Mouse (Mus musculus) adrenal gland, adult 2 months (tissue): ENCODE measurements around the gene Acin1. TPM values are rescaled to one million over a fixed set of nuclear protein-coding genes. Genes with fewer than 3 reads are reported as not detected.

Experiments
- DNase-seq: peaks from one replicate; pipeline ENCODE4 v3.0.0; 2021
- long read RNA-seq: library from polyadenylated mRNA; stranded (forward); transcript quantifications from one replicate; pipeline ENCODE4 v2.0.0, GENCODE M21; 2021
- polyA plus RNA-seq: library from polyadenylated mRNA; depleted of rRNA; stranded (reverse); fragments of >200 nt; gene quantifications from 2 replicates; pipeline ENCODE4 v1.2.3, GENCODE M21; 2012; rRNA removed
- total RNA-seq, 2 experiments: library from RNA; stranded (reverse); gene quantifications; 2 replicates each; pipeline ENCODE4 v1.2.3; 2021

Gene Acin1
- 100 to 1,000 TPM; 120 to 177 TPM for total RNA-seq
- 93.0 and 109 TPM in 2 replicates for polyA plus RNA-seq
- long read RNA-seq, full-length matches to known transcripts: 4 of 14 reads
- long read RNA-seq, partial matches to known transcripts: 2 of 14 reads
- long read RNA-seq, other reads (novel, unspliced or antisense): 8 of 14 reads

GRCm38 (mm10) chr14:54686522-54687143 lies at the start of gene Acin1:
Acin1 (minus strand) TSS chr14:54686931.
- peak; percentile 100 for DNase-seq

- DNase-seq: no peak
These were observed 48.5 kb upstream of the Acin1 start for GRCm38 (mm10) chr14:54735221-54735620.

DNA sequence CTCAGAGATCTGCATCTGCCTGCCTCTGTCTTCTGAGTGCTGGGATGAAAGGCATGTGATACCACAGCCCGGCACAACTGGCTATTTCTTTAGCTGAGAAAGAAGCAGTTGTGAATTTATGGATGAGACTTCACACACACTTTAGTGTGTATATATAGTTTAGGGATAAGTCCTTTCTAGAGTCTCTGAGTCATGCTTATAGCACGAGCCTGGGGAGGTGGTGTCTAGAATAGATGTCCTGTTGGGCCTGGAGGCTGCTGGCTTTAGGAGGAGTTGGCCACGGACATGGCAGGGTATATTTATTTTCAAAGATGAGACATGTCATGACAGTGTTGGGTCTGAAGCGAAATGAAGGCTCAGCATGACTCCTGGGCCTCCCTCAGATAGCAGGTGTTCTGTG lies 47.3 kb upstream of the Acin1 start:
- DNase-seq: no peak

DNA sequence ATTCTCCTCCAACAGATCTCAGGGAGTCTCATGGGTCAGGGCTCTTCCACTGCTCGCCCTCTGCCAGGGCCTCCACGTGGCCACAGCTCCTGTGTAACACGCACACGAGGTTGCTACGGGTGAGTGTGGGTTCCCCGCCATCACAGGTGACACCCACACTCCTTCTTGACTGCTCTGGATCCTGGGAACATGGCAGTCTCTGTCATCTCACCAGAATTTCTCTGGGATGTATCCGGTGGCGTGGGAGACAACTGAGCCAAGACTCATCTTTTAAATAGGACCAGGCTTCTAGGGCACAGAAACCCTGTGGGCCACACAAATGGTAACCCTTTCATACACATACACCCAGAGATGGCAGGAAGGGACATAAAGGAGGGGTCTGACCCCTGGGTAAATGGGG lies 45.5 kb upstream of the Acin1 start:
- no peak for DNase-seq

DNA sequence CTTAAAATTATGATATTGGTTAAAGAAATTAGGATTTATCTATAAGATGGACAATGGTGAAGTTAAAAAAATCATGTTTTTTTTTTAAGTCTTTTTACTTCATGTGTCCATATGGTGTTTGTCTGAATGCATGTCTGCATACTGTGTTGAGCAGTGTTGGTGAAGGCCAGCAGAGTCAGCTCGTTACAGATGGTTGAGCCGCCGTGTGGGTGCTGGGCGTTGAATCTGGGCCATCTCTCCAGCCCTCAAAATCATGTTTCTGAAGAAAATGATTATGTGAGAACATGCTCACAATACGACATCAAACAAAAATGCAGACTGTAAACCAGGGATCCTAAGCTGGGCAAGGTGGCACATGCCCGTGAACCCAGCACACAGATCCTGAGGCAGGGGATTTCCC lies 43.6 kb upstream of the Acin1 start:
- no peak for DNase-seq

DNA sequence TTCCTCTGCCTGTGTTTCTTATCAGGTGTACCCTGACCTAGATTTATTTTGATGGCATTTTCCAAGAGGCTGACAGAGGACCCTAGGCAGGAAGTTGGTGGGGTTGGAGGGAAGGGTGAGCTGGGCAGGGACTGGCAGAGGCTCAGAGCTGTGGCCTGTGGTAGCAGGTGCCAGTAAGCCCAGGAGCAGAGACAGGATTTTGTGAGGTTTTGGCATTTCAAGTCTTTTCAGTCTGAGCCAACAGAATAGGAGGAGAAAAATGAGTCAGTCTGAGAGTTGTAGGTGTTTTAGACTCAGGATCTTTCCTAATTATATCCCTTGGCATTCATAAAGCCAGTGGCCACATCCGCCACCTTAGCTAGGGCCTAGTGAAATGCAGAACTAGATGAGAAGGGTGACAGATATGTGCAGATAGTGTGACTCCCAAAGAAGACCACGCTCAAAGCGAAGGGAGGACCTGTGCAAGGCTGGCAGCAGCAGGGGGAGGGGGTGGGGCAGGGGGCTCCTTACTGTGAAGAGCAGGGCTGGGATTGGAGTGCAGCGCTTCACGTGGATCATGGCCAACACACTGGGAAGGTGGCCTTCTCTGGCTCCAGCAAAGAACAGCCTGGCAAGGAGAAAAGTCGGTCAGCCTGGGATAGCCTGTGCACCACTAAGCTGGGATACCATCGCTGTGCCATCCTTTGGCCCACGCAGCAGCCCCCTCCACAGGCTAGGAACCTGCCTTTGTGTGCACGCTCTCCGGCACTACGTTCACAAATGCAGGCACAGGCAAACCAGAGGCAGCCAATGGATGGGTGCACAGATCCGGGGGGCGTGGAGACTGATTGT lies 42.3 kb upstream of the Acin1 start:
- no peak for DNase-seq

DNA sequence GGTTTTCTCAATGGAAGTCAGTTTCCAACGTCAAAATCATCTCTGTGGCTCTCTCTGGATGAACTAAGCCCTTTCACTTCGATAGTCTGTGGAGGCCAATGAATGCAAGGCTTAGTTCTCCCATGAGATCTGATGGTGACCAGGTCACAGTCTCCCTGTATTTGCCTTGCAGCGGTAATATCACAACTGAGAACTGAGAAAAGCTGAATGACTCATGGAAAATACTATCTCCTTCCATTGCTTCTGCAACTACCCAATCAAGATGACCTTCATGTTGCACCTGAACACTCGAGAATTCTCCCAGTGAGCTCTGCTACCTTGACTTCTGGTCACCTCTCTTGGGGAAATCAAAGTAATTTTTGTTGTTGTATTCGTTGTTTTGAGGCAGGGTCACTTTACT lies 40.8 kb upstream of the Acin1 start:
- no peak for DNase-seq

DNA sequence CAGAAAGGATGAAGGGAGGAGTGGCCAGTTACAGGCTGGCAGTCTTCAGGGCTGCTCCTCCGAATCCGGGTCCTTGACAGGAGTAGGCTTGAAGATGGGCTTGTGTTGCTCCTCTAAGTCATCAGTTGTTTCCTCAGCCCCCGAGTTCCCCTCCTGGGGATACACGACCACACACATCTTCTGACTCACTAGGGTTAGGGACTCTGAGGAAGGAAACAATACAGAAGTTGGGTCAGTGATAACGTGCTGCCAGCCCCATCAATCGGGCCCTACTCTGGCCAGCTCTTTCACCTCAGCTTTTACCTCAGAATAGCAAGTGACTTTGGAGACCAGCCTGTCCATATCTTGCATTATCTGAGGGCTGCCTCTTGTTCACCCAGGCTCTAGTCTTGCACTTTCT lies 37.3 kb upstream of the Acin1 start:
- no peak for DNase-seq

GRCm38 (mm10) chr14:54721711-54722110 lies 35.0 kb upstream of the Acin1 start:
- no peak for DNase-seq

GRCm38 (mm10) chr14:54720654-54721350 lies 34.1 kb upstream of the Acin1 start:
- peak; percentile 28 for DNase-seq

GRCm38 (mm10) chr14:54720041-54720440 lies 33.3 kb upstream of the Acin1 start:
- DNase-seq: no peak

DNA sequence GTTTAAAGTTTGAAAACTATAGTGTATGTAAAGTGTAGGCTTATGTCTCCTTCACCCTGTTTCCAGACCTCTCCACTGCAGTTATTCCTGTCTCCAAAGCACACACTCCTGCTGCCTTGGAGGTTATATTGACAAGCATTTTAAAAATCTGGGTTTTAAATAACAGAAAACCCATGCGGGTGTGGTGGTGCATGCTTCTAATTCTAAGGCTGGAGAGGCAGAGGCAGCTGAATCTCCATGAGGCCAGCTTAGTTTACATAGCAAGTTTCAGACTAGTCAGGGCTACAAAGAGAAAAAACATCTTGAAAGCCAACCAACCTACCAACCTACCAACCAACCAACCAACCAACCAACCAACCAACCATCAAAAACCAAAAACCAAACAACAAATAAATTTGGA lies 28.7 kb upstream of the Acin1 start:
- DNase-seq: no peak

GRCm38 (mm10) chr14:54714617-54715081 lies 27.9 kb upstream of the Acin1 start:
- DNase-seq: peak; percentile 38

- DNase-seq: peak; percentile 68
These were observed 27.4 kb upstream of the Acin1 start for GRCm38 (mm10) chr14:54714121-54714520.

GRCm38 (mm10) chr14:54712861-54713260 lies 26.1 kb upstream of the Acin1 start:
- peak; percentile 38 for DNase-seq

- no peak for DNase-seq
These were observed 25.3 kb upstream of the Acin1 start, which contains the start of gene Cebpe for GRCm38 (mm10) chr14:54712074-54712473. Cebpe (minus strand) TSS chr14:54712174.

DNA sequence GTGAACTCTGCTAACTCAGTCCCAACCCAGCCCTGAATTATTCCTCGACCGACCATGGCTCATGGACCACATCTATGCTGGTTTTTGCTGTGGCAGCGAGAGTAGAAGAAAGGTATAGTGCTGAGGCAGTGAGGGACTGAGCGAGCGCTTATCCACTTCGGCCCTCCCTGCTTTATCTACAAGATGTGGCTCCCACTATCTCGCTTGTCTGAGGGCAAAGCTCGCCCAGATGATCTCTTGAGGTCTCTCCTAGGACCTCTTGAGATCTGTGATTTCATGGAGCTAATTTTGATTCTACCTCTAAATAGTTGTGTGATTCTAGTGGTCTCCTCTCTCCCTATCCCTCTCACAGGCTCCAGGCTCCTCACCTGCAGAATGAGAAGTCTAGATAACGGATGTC lies 22.3 kb upstream of the Acin1 start:
- DNase-seq: no peak

DNA sequence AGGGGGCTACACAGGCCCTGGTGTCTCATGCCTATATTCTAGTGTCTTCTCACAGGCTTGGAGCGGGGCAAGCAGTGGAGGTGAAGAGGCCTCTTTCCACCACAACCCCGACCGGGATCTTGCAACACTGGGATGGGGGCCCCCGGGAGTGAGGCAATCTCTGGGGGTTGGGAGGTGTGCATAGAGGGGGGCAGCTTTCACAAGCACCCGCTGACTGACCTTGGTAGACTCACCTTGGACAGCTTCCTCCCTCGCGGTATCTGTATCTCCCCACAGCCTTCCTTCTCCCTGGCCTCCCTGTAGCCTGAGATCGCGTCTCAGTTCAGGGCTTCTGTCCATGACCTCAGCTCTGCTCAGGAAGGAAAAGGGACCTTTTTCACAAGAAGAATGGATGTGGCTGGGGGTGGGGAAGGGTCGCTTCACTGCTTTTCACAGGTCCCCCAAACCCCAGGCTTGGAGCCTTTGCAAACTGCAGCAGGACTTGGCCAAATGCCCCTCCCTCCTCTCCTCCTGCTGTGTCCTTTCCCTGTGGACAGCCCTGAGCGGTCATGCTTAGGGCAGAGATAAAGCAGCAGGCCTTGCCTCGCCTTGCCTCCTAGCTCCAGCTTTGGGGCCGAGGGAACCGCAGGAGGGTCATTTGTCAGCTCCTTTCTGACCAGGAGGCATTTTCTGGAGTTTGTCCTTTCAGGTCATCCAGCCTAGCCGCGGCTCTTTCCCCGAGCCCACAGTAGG lies 20.0 kb upstream of the Acin1 start:
- DNase-seq: peak; percentile 16

- DNase-seq: peak; percentile 31
These were observed 19.1 kb upstream of the Acin1 start for GRCm38 (mm10) chr14:54705844-54706243.

DNA sequence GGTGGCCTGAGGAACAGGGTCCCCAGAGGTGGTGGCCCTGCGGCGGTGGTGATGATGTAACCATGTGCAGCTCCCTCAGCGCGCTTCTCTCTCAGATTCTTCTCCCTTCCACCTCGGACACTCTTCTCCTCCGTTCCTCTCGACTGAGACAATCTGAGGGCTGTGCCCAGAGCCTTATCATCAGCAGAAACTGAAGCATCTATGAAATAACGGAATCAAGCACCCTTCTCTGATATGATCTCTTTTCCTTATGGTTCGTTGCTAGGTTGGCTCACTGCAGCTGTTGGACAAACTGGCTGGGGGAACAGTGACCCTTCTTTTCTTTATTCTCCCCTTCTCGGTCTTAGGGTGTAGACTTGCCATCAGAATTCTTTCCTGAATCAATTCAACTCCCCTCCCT lies 16.5 kb upstream of the Acin1 start:
- DNase-seq: no peak

DNA sequence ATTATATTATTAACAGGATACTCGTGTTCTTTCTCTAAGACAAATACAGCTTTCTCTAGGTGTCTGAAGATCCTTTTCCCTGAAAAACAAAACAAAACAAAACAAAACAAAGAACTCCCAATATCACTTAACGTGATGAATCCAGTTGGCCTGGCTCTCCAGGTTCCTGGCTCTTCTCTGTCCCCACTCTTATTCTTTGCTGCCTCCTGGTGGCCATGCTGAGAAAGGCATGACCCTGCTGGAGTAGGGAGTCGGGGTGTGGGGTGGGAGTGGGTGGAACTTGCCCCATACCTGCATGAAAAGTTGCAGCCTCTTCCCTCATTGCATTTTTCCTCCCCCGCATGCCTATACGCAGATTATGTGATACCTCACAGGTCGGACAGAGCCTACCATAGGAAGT lies 14.6 kb upstream of the Acin1 start:
- peak; percentile 77 for DNase-seq

- no peak for DNase-seq
These were observed 12.9 kb upstream of the Acin1 start for GRCm38 (mm10) chr14:54699586-54699985.
